Comparison of ENCODE assay signal across 7 mouse cellular contexts in genomic region chr15:85610618-85611218, GRCm38 (mm10). TPM values are rescaled to one million over a fixed set of nuclear protein-coding genes. Genes with fewer than 3 reads are reported as not detected.
DNase-seq lines count a peak whose midpoint lies in the region; ATAC-seq and TF ChIP-seq lines count a peak whose summit lies in the region.

No protein-coding gene starts in this region.

- TF ChIP-seq POLR2A in cortical plate, adult 2 months (IDR thresholded peaks at IDR 0.05; ENCODE audit: extremely low read depth, insufficient read depth, low read length): no peak

- no peak overlapping the region for H3K4me3 ChIP-seq in cortical plate, adult 2 months (ENCODE audit: insufficient read depth, low read length)
- H3K4me3 ChIP-seq in midbrain, embryonic 12.5 days: no peak overlapping the region

- no peak overlapping the region for H3K9ac ChIP-seq in midbrain, embryonic 12.5 days (replicated peaks)

- peak overlapping the region; percentile 61 for H3K27ac ChIP-seq in cortical plate, adult 2 months (ENCODE audit: insufficient read depth, low read length)
- 0 out of 2 replicates have a peak overlapping the region, but pooled peaks have one; percentile 30 for H3K27ac ChIP-seq in midbrain, embryonic 12.5 days (replicated peaks)

- TF ChIP-seq CTCF in cortical plate, adult 2 months (IDR thresholded peaks at IDR 0.05; ENCODE audit: extremely low read depth, insufficient read depth, low read length): peak; percentile 97

- peaks cover 48% of the 10 kb centered on the region for H3K27me3 ChIP-seq in midbrain, embryonic 12.5 days

- no peaks in the 10 kb centered on the region for H3K36me3 ChIP-seq in midbrain, embryonic 12.5 days

- 68% methylated on average over 8 of the region's 8 CpGs for WGBS in midbrain, embryonic 12.5 days

- DNase-seq in adipocyte (ENCODE audit: low spot score): peak; percentile 91
- peak; percentile 84 for DNase-seq in gastrocnemius, postnatal 10 days
- peak; percentile 81 to 96 for DNase-seq in left cerebral cortex, postnatal 14 days (ENCODE audit: low spot score in 2 of 2)
- peak; percentile 98 for DNase-seq in skeletal muscle tissue, adult 2 months (ENCODE audit: low read depth, low spot score)

- H3K4me2 ChIP-seq in midbrain, embryonic 12.5 days (replicated peaks): no peak overlapping the region

- ATAC-seq in inflammation-experienced regulatory T-cells, adult 6 months: peak; percentile 87
- ATAC-seq in midbrain, embryonic 12.5 days (ENCODE audit: low FRiP score, low read depth): peak; percentile 53

- no peaks in the 10 kb centered on the region for H3K4me1 ChIP-seq in cortical plate, adult 2 months (ENCODE audit: control insufficient read depth, insufficient read depth, low read length)
- H3K4me1 ChIP-seq in midbrain, embryonic 12.5 days: peaks cover 20% of the 10 kb centered on the region

- H3K9me3 ChIP-seq in midbrain, embryonic 12.5 days: no peaks in the 10 kb centered on the region

- intact Hi-C loops in left cerebral cortex, postnatal 14 days (cut with DNase I): loop anchor here (2.0 to 5.0 kb wide), 3 partner anchors 47 to 267 kb away; partner anchors contain the start of gene Trmu

RNA-seq across cellular contexts. Expression of gene Wnt7b, which starts 28.4 kb away (rescaled TPM):
- polyA plus RNA-seq in cortical plate, adult 2 months (2012; rRNA removed): 21.7 and 22.7 TPM in 2 replicates
- total RNA-seq in gastrocnemius, postnatal 10 days (2021): under 1 TPM; 0.07 to 0.16 TPM
- polyA plus RNA-seq in inflammation-experienced regulatory T-cells, adult 6 months (2017; shearing (Covaris generic)): not detected
- 10 to 100 TPM; 33.8 to 41.3 TPM for total RNA-seq in left cerebral cortex, postnatal 14 days (2021)
- 68.3 and 86.4 TPM in 2 replicates for polyA plus RNA-seq in midbrain, embryonic 12.5 days (2016; fragmentation: Nextera tagmentation; extraction: Ambion mirVana)

Comparison
In these comparisons a context has a peak if more than half of its experiments do, and no peak if none do; other contexts are left out.
1. RNA of gene Wnt7b, which starts 28.4 kb away (polyA plus RNA-seq): 68.3 to 86.4 TPM in midbrain, embryonic 12.5 days and 21.7 to 22.7 TPM in cortical plate, adult 2 months; not detected in inflammation-experienced regulatory T-cells, adult 6 months; every median in the first group is over 10 times any median in the second.
2. Peak in every context shown above with its lines, with median percentiles within 50 percentile points of each other: DNase-seq.